Mouse (Mus musculus) kidney, adult 2 months (tissue): ENCODE data around the gene Gm3409.

Source experiments
- CTCF ChIP-seq: fragments of 200-500 bp; conservative IDR thresholded peaks from 2 replicates; pipeline ENCODE4 v1.5.1; 2011; ENCODE audit warnings: low read depth, mild to moderate bottlenecking, control low read depth, low read length, moderate library complexity, mixed read lengths; ENCODE audit not compliant: insufficient read depth, insufficient read length
- POLR2A ChIP-seq: fragments of 200-500 bp; IDR thresholded peaks from one replicate; pipeline ENCODE4 v1.6.1; 2011; ENCODE audit warnings: low read depth, low read length, control low read depth

DNA sequence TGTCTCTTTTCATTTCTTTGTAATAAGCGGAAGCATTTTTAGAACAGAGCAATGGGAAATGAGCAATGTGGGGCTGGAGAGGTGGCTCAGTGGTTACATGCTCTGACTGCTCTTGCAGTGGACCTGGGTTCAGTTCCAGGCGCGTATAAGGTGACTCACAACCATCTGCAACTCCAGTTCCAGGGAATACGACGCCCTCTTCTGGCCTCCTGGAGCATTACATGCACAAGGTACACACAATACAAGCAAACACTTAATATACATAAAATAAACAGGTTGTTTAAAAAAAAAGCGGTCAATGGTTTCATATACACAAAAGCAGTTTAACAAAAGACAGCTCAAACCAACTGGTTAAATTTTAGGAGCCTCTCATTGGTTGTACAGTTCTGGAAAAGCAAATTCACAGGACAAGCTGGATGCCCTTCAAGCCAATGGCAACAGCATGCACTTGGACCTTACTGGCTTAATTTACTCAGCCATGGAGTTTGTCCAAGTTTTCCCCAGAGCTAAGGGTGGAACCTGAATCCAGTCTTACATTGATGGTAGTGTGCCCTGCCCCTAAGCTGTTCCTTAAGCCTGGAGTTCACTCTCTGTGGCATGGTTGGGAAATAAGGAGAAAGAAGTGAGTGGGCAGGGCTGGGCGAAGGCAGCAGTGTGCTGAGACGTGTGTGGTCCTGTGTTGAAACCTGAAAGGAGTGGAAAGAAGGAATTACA lies 49.1 kb downstream of the Gm3409 start:
- TF ChIP-seq CTCF (no peak), POLR2A (no peak)
